Mouse (Mus musculus) myocyte (in vitro differentiated cells): ENCODE results near the gene Zranb3.

Experiments used
- E2F4 ChIP-seq: IDR thresholded peaks from one replicate; pipeline ENCODE4 v1.6.1; 2011; ENCODE audit warnings: mild to moderate bottlenecking, control low read depth, moderate library complexity; ENCODE audit not compliant: insufficient read depth
- POLR2A ChIP-seq: IDR thresholded peaks from one replicate; pipeline ENCODE4 v1.6.1; 2011; ENCODE audit warnings: low read depth, mild to moderate bottlenecking, control low read depth, moderate library complexity; ENCODE audit not compliant: insufficient read length
- TCF12 ChIP-seq: IDR thresholded peaks from one replicate; pipeline ENCODE4 v1.6.1; 2011; ENCODE audit warnings: mild to moderate bottlenecking, control low read depth; ENCODE audit not compliant: poor library complexity, insufficient read depth, severe bottlenecking
- USF1 ChIP-seq: IDR thresholded peaks from one replicate; pipeline ENCODE4 v1.6.1; 2011; ENCODE audit warnings: low read depth, mild to moderate bottlenecking, control low read depth, moderate library complexity

DNA sequence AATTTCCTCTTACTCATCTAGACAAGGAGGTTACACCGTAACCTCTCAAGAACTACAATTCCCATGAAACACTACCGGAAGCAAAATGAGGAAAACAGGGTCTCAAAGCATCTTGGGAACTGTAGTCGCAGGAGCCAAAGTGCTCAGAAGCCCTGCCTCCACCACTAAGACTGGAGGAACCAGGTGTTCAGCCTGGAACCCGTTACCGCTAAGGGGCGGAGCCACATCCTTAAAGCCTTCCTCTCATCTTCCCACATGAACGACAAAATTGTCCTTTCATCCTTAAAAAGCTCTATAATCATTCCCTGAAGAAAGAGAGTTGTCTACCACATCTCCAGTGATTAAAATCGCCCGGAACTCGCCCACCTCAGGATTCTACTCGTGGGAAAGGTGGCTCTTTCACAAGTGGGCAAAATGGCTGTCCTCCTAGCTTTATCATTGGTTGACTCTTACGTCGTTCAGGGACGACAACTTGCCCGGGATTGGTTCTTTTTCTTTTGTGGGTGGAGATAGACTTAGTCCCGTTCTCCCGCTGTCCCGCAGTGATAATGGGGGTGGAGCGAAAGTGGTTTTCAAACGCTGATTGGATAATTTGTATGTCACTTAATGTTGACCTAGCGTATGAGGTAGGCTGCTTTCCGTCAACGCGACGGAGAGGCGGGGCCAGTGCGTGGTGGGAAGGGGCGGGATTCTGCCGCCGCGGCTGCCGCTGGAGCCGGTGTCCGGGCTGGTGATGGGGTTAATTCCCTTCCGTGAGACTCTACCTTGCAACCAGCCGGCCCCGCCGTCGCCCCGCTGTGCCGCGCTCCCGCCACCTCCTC lies at the start of gene Zranb3, which contains the start of gene R3hdm1:
- no peak for TF ChIP-seq E2F4
- peak; percentile 84 for TF ChIP-seq POLR2A
- no peak for TF ChIP-seq USF1
- TF ChIP-seq TCF12, result no peak
